Mouse (Mus musculus) left cerebral cortex, adult 9 months (tissue): ENCODE data around the gene Zfhx2.

Experiments
- DNase-seq, 2 experiments: peaks; one replicate each; pipeline ENCODE4 v3.0.0; 2022; ENCODE audit warnings: low spot score in 2 of 2

Zfhx2 gene

DNA sequence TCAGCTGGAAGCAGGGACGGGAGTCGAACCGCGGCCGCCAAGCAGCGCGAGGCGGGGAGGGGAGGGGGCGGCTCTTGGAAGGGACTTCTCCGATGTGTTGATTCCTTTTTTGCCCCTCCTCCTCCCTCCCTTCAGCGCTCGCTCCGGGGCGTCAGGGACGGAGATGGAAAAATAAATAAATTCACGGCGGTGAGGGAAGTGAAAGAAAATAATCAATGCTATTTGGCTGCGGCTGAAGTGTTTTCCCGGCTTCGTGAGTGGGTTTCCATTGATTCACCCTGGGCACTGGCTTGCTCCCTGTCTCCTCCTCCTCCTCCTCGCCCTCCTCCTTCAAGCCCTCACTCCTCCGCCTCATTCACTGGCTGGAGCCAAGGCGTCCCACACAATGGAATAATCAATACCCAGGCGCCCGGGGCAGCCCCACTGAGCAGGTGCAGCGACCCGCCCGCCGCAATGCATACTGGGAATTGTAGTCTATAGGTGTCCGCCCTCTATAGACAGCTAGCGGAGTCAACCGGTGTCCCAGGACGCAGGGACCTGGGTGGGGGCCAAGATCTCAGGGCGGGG, at the start of gene Zfhx2:
Gene Zfhx2, minus strand, starts transcription at position 314 of the 567 bp plus-strand sequence.
- DNase-seq = peak; percentile 89 to 97

DNA sequence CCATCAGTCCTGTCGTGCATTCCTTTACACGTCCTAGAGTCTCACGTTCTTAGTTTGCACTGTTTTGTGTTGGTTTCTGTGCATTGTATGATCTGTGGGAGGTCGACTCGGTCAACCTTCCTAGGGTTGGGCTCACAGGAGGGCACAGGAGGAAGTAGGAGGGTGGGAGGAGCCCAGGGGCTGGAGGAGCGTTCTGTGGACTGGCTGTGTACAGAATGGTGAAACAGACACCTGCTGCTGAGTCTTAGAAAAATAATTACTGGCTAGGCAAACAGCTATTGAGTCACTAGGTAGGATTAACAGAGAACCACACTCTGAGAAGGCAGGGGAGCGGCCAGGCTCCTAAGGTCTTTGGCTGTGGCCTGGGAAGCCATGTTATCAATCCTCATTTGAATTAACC, 47.2 kb upstream of the Zfhx2 start:
- no peak for DNase-seq

DNA sequence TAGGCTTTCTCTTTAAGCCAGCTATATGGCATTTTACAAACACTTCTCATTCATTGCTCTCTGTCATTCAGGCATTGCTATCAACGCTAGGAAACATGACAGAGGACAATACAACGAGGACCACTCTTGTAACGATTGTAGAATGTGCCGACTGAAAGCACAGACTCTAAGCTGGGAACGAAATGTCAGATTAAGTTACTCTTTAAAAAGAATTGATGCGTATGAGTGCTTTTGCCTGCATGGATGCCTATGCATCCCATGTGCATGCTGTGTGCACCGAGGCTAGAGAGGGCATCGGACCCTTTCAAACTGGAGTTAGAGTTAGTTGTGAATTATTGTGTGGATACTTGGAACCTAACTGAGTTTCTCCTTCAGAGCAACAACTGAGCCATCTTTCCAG, 43.6 kb upstream of the Zfhx2 start:
- DNase-seq = no peak

DNA sequence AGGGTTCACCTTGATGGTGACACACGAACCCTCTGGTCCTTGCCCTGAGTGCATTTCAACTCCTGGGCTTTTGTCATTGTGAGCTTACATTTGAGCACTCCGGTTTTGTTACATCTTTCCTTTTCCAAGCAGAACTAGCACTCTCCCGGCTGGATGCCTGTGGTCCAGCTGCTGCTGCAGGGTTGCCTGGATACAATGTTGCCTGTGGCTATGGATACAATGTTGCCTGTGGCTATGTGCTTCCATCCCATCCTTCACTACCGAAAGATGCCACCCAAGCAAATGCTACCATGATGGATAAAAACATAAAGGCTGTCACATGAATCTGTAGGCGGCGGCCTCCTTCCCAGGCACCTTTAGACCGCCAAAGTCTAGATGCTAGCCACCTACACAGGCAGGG, 34.4 kb upstream of the Zfhx2 start:
- DNase-seq = no peak

GRCm38 (mm10) chr14:55125711-55126110, 33.6 kb upstream of the Zfhx2 start:
- DNase-seq = no peak

GRCm38 (mm10) chr14:55122359-55122758, 30.2 kb upstream of the Zfhx2 start:
- DNase-seq = no peak

GRCm38 (mm10) chr14:55121947-55122346, 29.8 kb upstream of the Zfhx2 start:
- DNase-seq = no peak

DNA sequence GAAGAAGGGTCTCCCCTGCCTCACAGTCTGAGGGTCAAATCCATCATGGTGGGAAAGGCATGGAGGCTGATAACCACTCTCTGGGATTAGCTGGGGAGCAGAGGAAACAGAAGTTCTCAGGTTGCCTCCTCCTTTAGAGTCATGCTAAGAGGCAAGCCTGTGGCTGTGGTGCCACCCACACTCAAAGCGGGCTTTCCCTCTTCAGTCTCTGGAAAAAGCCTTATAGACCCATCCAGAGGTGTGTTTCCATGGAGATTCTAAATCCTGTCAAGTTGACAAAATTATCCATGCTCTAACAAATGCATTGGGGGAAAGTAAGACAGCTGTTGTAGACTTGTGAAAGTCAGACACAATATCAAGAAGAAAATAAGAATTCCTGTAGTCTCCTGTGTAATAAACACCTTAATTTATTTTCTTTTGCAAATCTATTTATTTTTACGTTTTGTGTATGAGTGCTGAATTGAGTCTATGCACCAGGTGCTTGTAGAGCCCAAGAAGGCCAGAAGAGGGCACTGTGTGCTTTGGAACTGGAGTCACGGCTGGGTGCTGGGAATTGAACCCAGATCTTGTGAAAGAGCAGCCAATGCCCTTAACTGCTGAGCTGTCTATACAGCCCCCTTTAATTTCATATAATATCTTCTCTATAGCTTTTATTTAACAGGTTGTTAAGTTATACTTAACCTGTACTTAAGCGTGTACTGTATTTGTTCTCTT, 27.5 kb upstream of the Zfhx2 start:
- DNase-seq = no peak

DNA sequence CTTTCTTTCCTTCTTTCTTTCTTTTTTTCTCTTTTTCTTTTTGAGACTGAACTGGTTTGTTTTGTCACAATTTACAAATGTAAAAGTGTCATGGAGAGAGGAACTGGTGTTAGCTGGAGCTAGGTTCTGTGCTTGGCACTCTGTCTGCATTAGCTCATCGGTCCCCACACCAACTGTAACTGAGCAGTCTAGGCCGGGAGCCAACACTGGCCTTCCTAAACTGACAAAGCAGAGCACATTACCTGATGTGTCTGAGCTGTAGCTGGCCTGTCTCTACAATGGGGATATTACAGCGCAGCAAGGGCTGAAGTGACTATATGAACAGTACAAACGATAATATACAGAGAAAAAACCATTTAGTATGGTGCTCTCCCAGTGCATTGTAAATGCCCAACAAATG, 26.7 kb upstream of the Zfhx2 start:
- DNase-seq = no peak

GRCm38 (mm10) chr14:55116425-55117200, 24.5 kb upstream of the Zfhx2 start, which contains the start of gene Jph4:
TSS of gene Jph4 (minus strand) at chr14:55116935.
- peak in 1 of 2 experiments; percentile 75 for DNase-seq

DNA sequence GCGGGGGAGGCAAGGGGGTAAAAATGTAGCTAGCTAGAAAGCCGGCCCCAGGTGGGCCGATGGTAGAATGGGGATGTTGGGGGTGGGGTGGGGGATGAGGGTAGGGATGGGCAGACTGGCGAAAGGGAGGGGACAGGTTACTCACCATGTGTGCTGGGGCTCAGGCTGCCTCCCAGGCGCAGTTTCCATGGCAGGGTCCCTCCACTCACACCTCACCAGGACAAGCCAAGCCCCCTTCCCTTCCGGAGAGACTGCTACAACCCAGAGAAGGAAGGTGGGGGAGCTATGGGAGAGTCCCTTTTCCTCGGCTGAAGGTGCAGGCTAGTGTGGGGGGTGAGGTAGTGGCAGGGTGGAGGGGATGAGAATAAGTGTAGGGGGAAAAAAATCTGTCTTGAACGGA, 23.7 kb upstream of the Zfhx2 start:
- no peak for DNase-seq

DNA sequence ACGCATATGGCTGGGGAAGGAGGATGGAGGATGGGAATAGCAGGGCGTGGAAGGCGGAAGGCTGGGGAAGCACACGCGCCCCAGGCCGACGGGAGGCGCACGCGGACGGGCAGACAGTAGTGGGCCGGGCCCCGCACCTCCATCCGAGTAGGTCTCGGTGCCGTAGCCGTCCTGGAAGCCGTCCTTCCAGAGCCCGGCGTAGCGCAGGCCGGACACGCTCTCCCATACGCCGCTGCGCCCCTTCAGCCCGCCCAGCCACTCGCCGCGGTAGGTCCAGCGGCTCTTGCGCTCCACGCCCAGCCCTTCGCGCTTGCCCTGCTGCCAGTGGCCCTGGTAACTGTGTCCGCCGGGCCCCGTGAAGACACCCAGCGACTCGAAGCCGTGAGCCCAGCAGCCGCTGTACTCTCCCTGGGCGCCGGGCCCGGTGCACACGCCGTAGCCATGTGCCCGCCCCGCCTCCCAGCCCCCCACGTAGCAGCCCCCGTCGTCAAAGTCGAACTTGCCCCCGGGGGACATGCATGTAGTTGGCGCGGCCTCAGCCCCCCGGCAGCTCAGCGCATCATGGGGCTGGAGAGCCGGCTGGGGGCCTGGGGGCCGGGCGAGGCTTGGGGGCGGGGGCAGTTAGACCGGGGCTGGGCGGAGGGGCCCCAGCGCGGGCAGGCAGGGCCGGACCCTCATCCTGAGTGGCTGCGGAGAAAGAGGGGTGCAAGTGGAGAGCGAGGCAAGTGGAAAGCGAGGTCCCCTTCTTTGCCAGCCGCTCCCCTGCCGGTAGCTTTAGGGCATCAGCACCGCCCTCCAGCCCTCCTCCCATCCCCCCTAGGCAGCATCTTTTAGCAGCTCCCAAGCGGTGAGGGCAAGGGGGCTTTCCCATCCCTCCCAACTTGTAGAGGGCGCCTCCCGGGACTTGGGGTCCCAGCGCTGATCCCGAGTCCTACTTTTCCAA, 22.9 kb upstream of the Zfhx2 start:
- DNase-seq = peak in 1 of 2 experiments; percentile 71

DNA sequence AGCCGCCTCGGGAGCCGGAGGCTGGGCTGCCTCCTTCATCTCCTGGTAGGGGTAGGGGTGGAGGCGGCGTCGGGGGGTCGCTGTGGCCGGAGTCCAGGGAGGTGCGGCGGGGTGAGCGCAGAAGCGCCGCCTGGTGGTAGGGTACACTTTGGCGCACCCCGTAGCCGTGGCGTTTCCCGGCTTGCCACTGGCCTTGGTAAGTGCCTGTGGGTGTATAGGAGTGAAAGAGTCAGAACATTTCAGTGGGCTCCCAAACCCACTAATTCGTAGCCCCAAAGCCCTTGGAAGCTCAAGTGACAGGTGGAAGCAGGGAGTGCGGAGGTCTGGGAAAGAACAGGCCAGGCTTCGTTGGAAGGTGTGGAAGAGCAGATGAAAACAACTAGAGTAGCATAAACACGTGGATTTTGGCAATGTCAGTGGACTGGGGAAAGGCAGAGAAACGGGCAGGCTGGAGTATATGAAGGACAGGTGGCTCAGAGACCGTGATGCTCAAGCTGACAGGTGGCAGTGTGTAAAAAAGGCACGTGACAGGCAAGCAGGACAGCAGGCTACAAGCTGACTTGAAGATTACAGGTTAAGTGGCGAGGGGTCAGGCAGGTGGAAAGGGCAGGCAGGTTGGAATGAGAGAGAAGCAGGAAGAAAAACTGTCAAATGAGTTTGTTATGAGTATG, 22.0 kb upstream of the Zfhx2 start:
- no peak for DNase-seq

DNA sequence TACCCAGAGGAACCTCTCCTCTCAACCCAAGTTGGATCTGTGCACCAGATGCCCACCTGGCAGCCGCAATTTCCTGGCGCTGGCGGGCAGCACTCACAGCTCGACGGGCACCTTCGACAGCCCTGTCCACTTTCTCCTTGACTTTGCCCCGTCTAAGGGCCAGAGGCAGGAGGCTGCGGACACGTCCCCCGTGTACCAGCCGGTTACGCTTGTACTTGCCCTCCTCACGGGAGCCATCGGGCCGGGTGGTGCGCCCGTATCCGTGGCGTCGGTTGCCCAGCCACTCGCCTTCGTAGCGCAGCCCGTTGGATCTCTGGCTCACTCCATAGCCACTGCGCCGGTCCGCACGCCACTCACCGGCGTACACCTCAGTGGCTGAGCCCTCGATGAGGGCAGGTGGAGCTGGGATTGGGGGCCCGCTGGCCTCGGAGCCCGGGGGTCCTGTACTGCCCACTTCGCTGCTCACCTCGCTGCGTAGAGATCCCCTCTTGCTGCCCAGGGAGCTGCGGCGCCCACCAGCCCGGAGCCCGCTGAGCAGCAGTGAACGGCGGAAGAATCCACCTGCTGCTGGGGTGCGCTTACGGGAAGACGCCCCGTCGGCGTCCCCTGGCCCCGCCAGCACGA, 21.3 kb upstream of the Zfhx2 start:
- DNase-seq = peak in 1 of 2 experiments; percentile 11

- DNase-seq = peak in 1 of 2 experiments; percentile 70
Measured at GRCm38 (mm10) chr14:55111720-55112119, 19.6 kb upstream of the Zfhx2 start.

GRCm38 (mm10) chr14:55110076-55110475, 18.0 kb upstream of the Zfhx2 start:
- DNase-seq = no peak

DNA sequence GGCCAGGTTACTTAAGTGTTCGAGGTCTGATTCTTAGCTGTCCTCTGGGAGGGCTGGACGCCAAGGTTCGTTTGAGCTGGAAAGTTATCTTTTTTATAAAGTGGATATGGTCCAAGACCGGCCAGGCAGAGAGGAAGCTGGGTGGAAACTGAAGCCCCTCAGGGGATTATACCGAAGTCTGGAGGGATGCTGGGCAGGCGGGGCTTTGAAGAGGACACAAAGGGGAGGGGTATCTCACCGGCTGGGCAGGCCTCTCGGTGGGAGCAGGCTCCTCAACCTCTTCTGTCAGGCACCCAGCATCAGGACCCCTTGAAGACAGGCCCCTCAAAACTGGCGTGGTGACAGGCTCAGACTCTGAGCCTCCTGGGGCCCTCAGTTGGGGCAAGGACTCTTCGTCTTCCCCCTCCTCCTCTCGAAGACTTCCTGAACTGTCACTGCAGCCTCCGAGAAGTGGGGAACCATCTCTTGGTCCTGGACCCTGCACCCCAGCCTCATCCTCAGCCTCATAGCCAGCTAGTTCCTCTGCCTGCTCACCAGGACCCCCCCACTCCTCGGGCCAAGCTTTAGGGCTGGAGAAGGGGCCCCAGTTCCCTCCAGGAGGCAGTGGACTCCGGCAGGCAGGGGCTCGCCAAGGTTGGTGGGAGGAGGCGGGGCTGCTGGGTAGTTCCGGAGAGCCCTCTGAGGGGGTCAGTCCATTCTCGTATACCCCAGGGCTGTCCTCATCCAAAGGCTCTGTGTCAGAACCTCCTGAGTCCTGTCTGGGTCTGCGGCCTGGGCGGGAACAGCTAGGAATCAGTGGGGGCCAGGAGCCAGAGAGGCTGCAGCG, 17.1 kb upstream of the Zfhx2 start:
- no peak for DNase-seq

DNA sequence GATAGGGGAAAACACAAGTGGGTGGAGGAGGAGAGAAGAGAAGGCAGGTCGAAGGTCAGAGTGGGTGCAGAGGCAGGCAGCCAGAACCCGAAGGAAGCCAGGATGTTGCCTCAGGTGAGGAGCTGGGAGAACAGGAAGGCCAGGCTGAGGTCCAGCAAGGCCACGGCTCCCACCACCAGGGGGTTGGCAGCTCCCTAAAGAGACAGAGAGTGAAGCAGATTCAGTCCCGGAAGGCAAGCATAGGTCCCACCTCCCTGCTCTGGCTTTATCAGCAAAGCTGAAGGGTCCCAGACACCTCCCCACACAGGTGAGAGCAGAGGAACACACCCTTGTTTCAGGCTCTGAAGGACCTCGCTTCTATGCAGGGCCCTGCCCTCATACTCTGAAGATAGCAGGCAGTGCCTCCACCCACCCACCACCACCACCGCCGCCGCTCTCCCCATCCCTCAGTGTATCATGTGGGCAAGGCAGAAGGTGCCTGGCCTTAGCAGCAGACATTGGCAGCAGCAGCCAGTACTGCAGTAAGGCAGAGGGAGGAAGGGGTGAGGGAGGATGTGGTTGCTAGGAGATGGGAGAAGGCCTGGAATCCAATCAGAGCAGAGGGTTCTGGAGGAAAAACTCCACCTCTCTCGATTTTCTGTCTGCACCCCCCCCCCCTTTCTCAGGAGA, 16.2 kb upstream of the Zfhx2 start:
- DNase-seq = peak in 1 of 2 experiments; percentile 84

- no peak for DNase-seq
Measured at GRCm38 (mm10) chr14:55106990-55107389, 14.9 kb upstream of the Zfhx2 start.
